Mouse (Mus musculus): ENCODE results near the gene Ppp1r12a. TPM values are rescaled to one million over a fixed set of nuclear protein-coding genes. Genes with fewer than 3 reads are reported as not detected.

Ppp1r12a gene
- polyA plus RNA-seq, 1 experiment = 17.5 TPM

DNA sequence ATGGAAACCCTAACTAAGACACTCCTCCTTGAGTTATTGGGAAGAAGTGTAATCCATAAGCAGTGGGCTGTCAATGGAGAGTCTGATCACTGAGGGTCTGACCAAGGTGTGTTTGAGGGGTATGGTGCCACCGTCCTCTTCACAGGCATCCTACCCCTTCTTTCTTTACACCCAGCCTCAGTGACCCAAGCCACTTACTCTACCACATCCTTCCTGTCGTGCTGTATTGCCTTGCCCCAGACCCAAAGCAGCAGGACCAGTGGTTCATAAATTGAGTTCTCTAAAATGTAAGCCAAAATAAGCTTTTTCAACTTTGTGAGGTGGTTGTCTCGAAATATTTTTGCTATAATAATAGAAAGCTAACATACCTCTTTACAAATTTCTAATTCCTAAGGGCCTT is 22.2 kb upstream of the Ppp1r12a start:
- TF ChIP-seq CTCF (IDR thresholded peaks at IDR 0.05; ENCODE audit: control insufficient read depth, insufficient read depth, insufficient read length) (no peak), FOSL1 (IDR thresholded peaks at IDR 0.05; ENCODE audit: insufficient read depth, low read length, poor library complexity, severe bottlenecking) (no peak), CEBPB (IDR thresholded peaks at IDR 0.05; ENCODE audit: low read depth) (no peak), MYOD1 (IDR thresholded peaks at IDR 0.05; ENCODE audit: control insufficient read depth, insufficient read length, low read depth) (no peak), USF1 (IDR thresholded peaks at IDR 0.05; ENCODE audit: low read depth) (no peak), MAX (IDR thresholded peaks at IDR 0.05) (no peak), MYOG (IDR thresholded peaks at IDR 0.05; ENCODE audit: control insufficient read depth, extremely low read depth, insufficient read length) (no peak)
- Histone ChIP-seq H3ac (ENCODE audit: control insufficient read depth, insufficient read length, low read depth) (no peak overlapping the region), H3K79me2 (ENCODE audit: control insufficient read depth, insufficient read depth) (no peaks in the 10 kb centered on the region), H3K4me3 (ENCODE audit: insufficient read depth, poor library complexity, severe bottlenecking) (no peak overlapping the region), H3K79me3 (ENCODE audit: low read depth) (no peaks in the 10 kb centered on the region), H3K27me3 (ENCODE audit: control insufficient read depth, insufficient read depth, insufficient read length) (no peaks in the 10 kb centered on the region), H3K36me3 (ENCODE audit: control insufficient read depth, insufficient read depth) (no peaks in the 10 kb centered on the region)

GRCm38 (mm10) chr10:108140742-108141141 is 21.3 kb upstream of the Ppp1r12a start:
- H3K27me3 ChIP-seq (ENCODE audit: control insufficient read depth, insufficient read depth, insufficient read length) = no peaks in the 10 kb centered on the region
- H3K79me2 ChIP-seq (ENCODE audit: control insufficient read depth, insufficient read depth) = no peaks in the 10 kb centered on the region
- no peak overlapping the region for H3ac ChIP-seq (ENCODE audit: control insufficient read depth, insufficient read length, low read depth)
- H3K79me3 ChIP-seq (ENCODE audit: low read depth) = no peaks in the 10 kb centered on the region
- H3K4me3 ChIP-seq (ENCODE audit: insufficient read depth, poor library complexity, severe bottlenecking) = no peak overlapping the region
- no peaks in the 10 kb centered on the region for H3K36me3 ChIP-seq (ENCODE audit: control insufficient read depth, insufficient read depth)
- TF ChIP-seq USF1 (IDR thresholded peaks at IDR 0.05; ENCODE audit: low read depth) (no peak), MYOD1 (IDR thresholded peaks at IDR 0.05; ENCODE audit: control insufficient read depth, insufficient read length, low read depth) (no peak), FOSL1 (IDR thresholded peaks at IDR 0.05; ENCODE audit: insufficient read depth, low read length, poor library complexity, severe bottlenecking) (no peak), MAX (IDR thresholded peaks at IDR 0.05) (no peak), MYOG (IDR thresholded peaks at IDR 0.05; ENCODE audit: control insufficient read depth, extremely low read depth, insufficient read length) (no peak), CEBPB (IDR thresholded peaks at IDR 0.05; ENCODE audit: low read depth) (no peak)

GRCm38 (mm10) chr10:108143991-108144525 is 17.9 kb upstream of the Ppp1r12a start:
- no peak for TF ChIP-seq FOSL1 (IDR thresholded peaks at IDR 0.05; ENCODE audit: insufficient read depth, low read length, poor library complexity, severe bottlenecking)
- no peak for TF ChIP-seq MAX (IDR thresholded peaks at IDR 0.05)
- no peak for TF ChIP-seq USF1 (IDR thresholded peaks at IDR 0.05; ENCODE audit: low read depth)
- TF ChIP-seq MYOG (IDR thresholded peaks at IDR 0.05; ENCODE audit: control insufficient read depth, extremely low read depth, insufficient read length) = no peak
- TF ChIP-seq MYOD1 (IDR thresholded peaks at IDR 0.05; ENCODE audit: control insufficient read depth, insufficient read length, low read depth) = no peak
- TF ChIP-seq CTCF (IDR thresholded peaks at IDR 0.05; ENCODE audit: control insufficient read depth, insufficient read depth, insufficient read length) = no peak
- TF ChIP-seq CEBPB (IDR thresholded peaks at IDR 0.05; ENCODE audit: low read depth) = no peak
- no peaks in the 10 kb centered on the region for H3K27me3 ChIP-seq (ENCODE audit: control insufficient read depth, insufficient read depth, insufficient read length)
- no peak overlapping the region for H3ac ChIP-seq (ENCODE audit: control insufficient read depth, insufficient read length, low read depth)
- H3K4me3 ChIP-seq (ENCODE audit: insufficient read depth, poor library complexity, severe bottlenecking) = no peak overlapping the region
- no peaks in the 10 kb centered on the region for H3K36me3 ChIP-seq (ENCODE audit: control insufficient read depth, insufficient read depth)
- no peaks in the 10 kb centered on the region for H3K79me2 ChIP-seq (ENCODE audit: control insufficient read depth, insufficient read depth)
- H3K79me3 ChIP-seq (ENCODE audit: low read depth) = no peaks in the 10 kb centered on the region

GRCm38 (mm10) chr10:108145701-108146100 is 16.3 kb upstream of the Ppp1r12a start:
- Histone ChIP-seq H3ac (ENCODE audit: control insufficient read depth, insufficient read length, low read depth) (no peak overlapping the region), H3K79me2 (ENCODE audit: control insufficient read depth, insufficient read depth) (no peaks in the 10 kb centered on the region), H3K4me3 (ENCODE audit: insufficient read depth, poor library complexity, severe bottlenecking) (no peak overlapping the region), H3K79me3 (ENCODE audit: low read depth) (no peaks in the 10 kb centered on the region), H3K36me3 (ENCODE audit: control insufficient read depth, insufficient read depth) (no peaks in the 10 kb centered on the region), H3K27me3 (ENCODE audit: control insufficient read depth, insufficient read depth, insufficient read length) (no peaks in the 10 kb centered on the region)
- TF ChIP-seq CEBPB (IDR thresholded peaks at IDR 0.05; ENCODE audit: low read depth) (no peak), FOSL1 (IDR thresholded peaks at IDR 0.05; ENCODE audit: insufficient read depth, low read length, poor library complexity, severe bottlenecking) (no peak)

DNA sequence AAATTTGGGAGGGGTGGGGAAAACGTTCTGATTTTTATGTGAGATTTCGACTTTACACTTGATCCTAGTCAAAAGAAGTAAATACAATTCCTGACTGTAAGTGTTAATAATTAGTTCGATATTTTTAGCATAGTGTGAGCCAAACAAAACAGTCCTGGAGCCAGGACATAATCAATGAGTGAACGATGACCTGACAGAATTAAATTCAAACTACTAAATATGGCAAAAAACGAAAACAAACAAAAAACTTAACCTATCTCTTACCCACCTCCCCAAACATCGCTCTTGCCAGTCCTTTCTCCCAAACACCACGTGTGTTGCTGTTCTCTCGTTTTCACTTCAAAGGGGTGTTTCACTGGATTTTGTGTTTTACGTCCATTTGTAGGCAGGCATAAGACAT is 15.0 kb upstream of the Ppp1r12a start:
- Histone ChIP-seq H3K79me2 (ENCODE audit: control insufficient read depth, insufficient read depth) (no peaks in the 10 kb centered on the region), H3K27me3 (ENCODE audit: control insufficient read depth, insufficient read depth, insufficient read length) (no peaks in the 10 kb centered on the region), H3K4me3 (ENCODE audit: insufficient read depth, poor library complexity, severe bottlenecking) (no peak overlapping the region), H3ac (ENCODE audit: control insufficient read depth, insufficient read length, low read depth) (no peak overlapping the region), H3K79me3 (ENCODE audit: low read depth) (no peaks in the 10 kb centered on the region), H3K36me3 (ENCODE audit: control insufficient read depth, insufficient read depth) (no peaks in the 10 kb centered on the region)
- TF ChIP-seq MAX (IDR thresholded peaks at IDR 0.05) (no peak), MYOD1 (IDR thresholded peaks at IDR 0.05; ENCODE audit: control insufficient read depth, insufficient read length, low read depth) (no peak), CTCF (IDR thresholded peaks at IDR 0.05; ENCODE audit: control insufficient read depth, insufficient read depth, insufficient read length) (no peak), FOSL1 (IDR thresholded peaks at IDR 0.05; ENCODE audit: insufficient read depth, low read length, poor library complexity, severe bottlenecking) (no peak)

DNA sequence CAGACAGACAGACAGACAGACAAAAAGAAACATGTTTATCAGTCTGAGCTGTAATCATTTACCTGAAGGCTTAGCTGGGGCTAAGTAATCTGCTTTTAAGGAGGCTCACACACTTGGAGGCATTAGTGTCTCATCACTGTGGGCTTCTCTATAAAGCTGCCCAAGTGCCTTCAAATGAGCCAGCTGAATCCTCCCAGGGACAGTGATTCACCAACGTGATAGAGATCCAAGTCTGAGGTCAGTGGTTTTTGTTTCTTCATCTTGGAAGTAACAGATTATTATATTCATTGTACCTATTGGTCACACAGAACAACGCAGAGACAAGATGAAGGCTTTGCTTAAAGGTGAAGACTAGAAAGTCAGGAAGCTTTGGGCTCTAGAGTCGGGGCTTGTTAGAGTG is 8.7 kb upstream of the Ppp1r12a start:
- Histone ChIP-seq H3K36me3 (ENCODE audit: control insufficient read depth, insufficient read depth) (no peaks in the 10 kb centered on the region), H3K79me2 (ENCODE audit: control insufficient read depth, insufficient read depth) (no peaks in the 10 kb centered on the region), H3K4me3 (ENCODE audit: insufficient read depth, poor library complexity, severe bottlenecking) (no peak overlapping the region), H3K27me3 (ENCODE audit: control insufficient read depth, insufficient read depth, insufficient read length) (no peaks in the 10 kb centered on the region), H3K79me3 (ENCODE audit: low read depth) (no peaks in the 10 kb centered on the region), H3ac (ENCODE audit: control insufficient read depth, insufficient read length, low read depth) (no peak overlapping the region)
- TF ChIP-seq MYOD1 (IDR thresholded peaks at IDR 0.05; ENCODE audit: control insufficient read depth, insufficient read length, low read depth) (no peak), FOSL1 (IDR thresholded peaks at IDR 0.05; ENCODE audit: insufficient read depth, low read length, poor library complexity, severe bottlenecking) (no peak), MAX (IDR thresholded peaks at IDR 0.05) (no peak), CEBPB (IDR thresholded peaks at IDR 0.05; ENCODE audit: low read depth) (no peak), MYOG (IDR thresholded peaks at IDR 0.05; ENCODE audit: control insufficient read depth, extremely low read depth, insufficient read length) (no peak), USF1 (IDR thresholded peaks at IDR 0.05; ENCODE audit: low read depth) (no peak), CTCF (IDR thresholded peaks at IDR 0.05; ENCODE audit: control insufficient read depth, insufficient read depth, insufficient read length) (no peak)
